Mouse (Mus musculus): Measurements from ENCODE around the gene Tymp. TPM values are rescaled to one million over a fixed set of nuclear protein-coding genes. Genes with fewer than 3 reads are reported as not detected.

Tymp gene
- polyA plus RNA-seq, 1 experiment from 2014 or later, result 1.3 TPM

DNA sequence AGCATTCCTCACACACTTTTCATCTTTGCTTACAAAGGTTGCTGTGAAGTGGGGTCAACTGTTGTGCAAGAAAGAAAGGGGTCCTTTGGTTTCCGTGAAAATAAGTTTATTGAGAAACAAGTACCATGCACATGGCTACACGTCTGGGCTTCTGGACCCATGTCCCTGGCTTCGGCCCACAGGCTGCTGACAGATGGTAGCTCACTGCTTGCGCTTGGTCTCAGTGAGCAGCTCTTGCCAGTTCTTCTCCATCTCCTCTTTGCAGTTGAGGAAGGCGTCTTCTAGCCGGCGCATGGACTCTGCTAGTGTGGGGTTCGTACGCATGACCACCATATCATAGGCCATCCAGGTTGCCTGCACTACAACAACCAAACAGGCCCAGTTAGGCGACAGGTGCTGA is 13.2 kb upstream of the Tymp start:
- Histone ChIP-seq H3K27ac (no peak overlapping the region), H3K9me3 (replicated peaks) (no peaks in the 10 kb centered on the region), H3K4me1 (no peaks in the 10 kb centered on the region), H3K4me2 (no peak overlapping the region), H3K4me3 (replicated peaks) (no peak overlapping the region), H3K36me3 (no peaks in the 10 kb centered on the region), H3K27me3 (no peaks in the 10 kb centered on the region; the same call in 1 of the 2 replicates), H3K9ac (no peak overlapping the region)
- ATAC-seq (replicated peaks; ENCODE audit: low FRiP score), result no peak
- 89% methylated on average over 10 of the region's 10 CpGs for WGBS

GRCm38 (mm10) chr15:89387127-89387526 is 10.3 kb upstream of the Tymp start:
- H3K4me3 ChIP-seq (replicated peaks), result no peak overlapping the region
- H3K27ac ChIP-seq, result no peak overlapping the region
- H3K27me3 ChIP-seq, result peaks cover 5% of the 10 kb centered on the region
- H3K9ac ChIP-seq, result no peak overlapping the region
- 51% methylated on average over 12 of the region's 12 CpGs for WGBS
- H3K4me1 ChIP-seq, result no peaks in the 10 kb centered on the region
- no peak for ATAC-seq (replicated peaks; ENCODE audit: low FRiP score)
- H3K4me2 ChIP-seq, result no peak overlapping the region
- no peaks in the 10 kb centered on the region for H3K9me3 ChIP-seq (replicated peaks)
- H3K36me3 ChIP-seq, result no peaks in the 10 kb centered on the region

GRCm38 (mm10) chr15:89384617-89385016 is 7.8 kb upstream of the Tymp start, which contains the start of gene Klhdc7b:
TSS of gene Klhdc7b (plus strand) at chr15:89384917.
- Histone ChIP-seq H3K4me3 (replicated peaks) (no peak within 1 kb of the TSS), H3K9me3 (replicated peaks) (no peaks in the 10 kb centered on the region), H3K27me3 (peaks cover 24% of the 10 kb centered on the region), H3K36me3 (no peaks in the 10 kb centered on the region), H3K4me2 (no peak within 1 kb of the TSS), H3K27ac (no peak within 1 kb of the TSS), H3K4me1 (no peaks in the 10 kb centered on the region), H3K9ac (no peak within 1 kb of the TSS)
- ATAC-seq (replicated peaks; ENCODE audit: low FRiP score), result no peak
- WGBS, result 83% methylated on average over 7 of the region's 7 CpGs

- no peak for ATAC-seq (replicated peaks; ENCODE audit: low FRiP score)
- peaks cover 28% of the 10 kb centered on the region for H3K4me1 ChIP-seq
- H3K4me2 ChIP-seq, result peak overlapping the region; percentile 85
- no peak overlapping the region for H3K27ac ChIP-seq
- no peaks in the 10 kb centered on the region for H3K9me3 ChIP-seq (replicated peaks)
- peak overlapping the region; percentile 44 for H3K4me3 ChIP-seq (replicated peaks)
- peaks cover 63% of the 10 kb centered on the region for H3K27me3 ChIP-seq
- 8% methylated on average over 10 of the region's 10 CpGs for WGBS
- no peak overlapping the region for H3K9ac ChIP-seq
- H3K36me3 ChIP-seq, result no peaks in the 10 kb centered on the region
These were observed 2.6 kb upstream of the Tymp start for GRCm38 (mm10) chr15:89379429-89379828.

GRCm38 (mm10) chr15:89378831-89379401 is 2.1 kb upstream of the Tymp start, which contains the start of gene Odf3b:
TSS of gene Odf3b (minus strand) at chr15:89379282.
- ATAC-seq (replicated peaks; ENCODE audit: low FRiP score), result no peak
- no peaks in the 10 kb centered on the region for H3K9me3 ChIP-seq (replicated peaks)
- peak within 1 kb of the TSS; percentile 38 for H3K9ac ChIP-seq
- H3K4me3 ChIP-seq (replicated peaks), result peak within 1 kb of the TSS; percentile 44
- H3K36me3 ChIP-seq, result no peaks in the 10 kb centered on the region
- H3K27ac ChIP-seq, result no peak within 1 kb of the TSS
- WGBS, result under 1% methylated on average over 33 of the region's 33 CpGs
- H3K4me1 ChIP-seq, result peaks cover 33% of the 10 kb centered on the region
- H3K4me2 ChIP-seq, result peak within 1 kb of the TSS; percentile 85
- peaks cover 63% of the 10 kb centered on the region for H3K27me3 ChIP-seq

GRCm38 (mm10) chr15:89377938-89378828 is 1.3 kb upstream of the Tymp start:
- 12% methylated on average over 46 of the region's 46 CpGs for WGBS
- peak overlapping the region; percentile 38; the same call in 1 of the 2 replicates for H3K9ac ChIP-seq

DNA sequence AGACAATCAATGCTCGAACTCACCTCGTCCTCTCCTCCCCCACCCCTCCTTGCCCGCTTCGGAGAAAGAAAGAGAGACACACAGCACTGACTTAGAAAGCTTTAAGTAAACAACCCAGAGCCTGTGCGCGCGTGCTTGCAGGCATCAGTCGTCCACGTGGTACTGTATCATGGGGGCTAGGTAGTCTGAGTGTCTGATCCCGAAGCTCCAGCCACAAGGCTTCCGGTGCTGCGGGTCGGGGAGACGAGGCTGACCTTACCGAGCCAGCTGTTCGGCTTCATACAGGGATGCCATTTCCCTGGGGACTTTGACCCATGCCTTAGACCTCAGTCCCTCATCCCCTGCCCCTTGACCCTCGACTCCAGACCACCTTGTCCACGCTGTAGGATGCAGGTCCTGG is 523 bp upstream of the Tymp start:
- Histone ChIP-seq H3K4me1 (peaks cover 45% of the 10 kb centered on the region), H3K4me2 (peak overlapping the region; percentile 40), H3K4me3 (replicated peaks) (peak overlapping the region; percentile 4; the same call in 1 of the 2 replicates), H3K27ac (no peak overlapping the region), H3K27me3 (peaks cover 60% of the 10 kb centered on the region), H3K36me3 (peaks cover 4% of the 10 kb centered on the region), H3K9me3 (replicated peaks) (no peaks in the 10 kb centered on the region), H3K9ac (no peak overlapping the region)
- no peak for ATAC-seq (replicated peaks; ENCODE audit: low FRiP score)
- 4% methylated on average over 17 of the region's 18 CpGs for WGBS

More at GRCm38 (mm10) chr15:89377938-89378828, 1.3 kb upstream of the Tymp start:
- Histone ChIP-seq H3K27ac (no peak overlapping the region), H3K4me2 (peak overlapping the region; percentile 85), H3K27me3 (peaks cover 63% of the 10 kb centered on the region), H3K4me1 (peaks cover 37% of the 10 kb centered on the region), H3K9me3 (replicated peaks) (no peaks in the 10 kb centered on the region), H3K4me3 (replicated peaks) (peak overlapping the region; percentile 44), H3K36me3 (no peaks in the 10 kb centered on the region)
- no peak for ATAC-seq (replicated peaks; ENCODE audit: low FRiP score)

GRCm38 (mm10) chr15:89376040-89376439 is 799 bp downstream of the Tymp start:
- no peak for ATAC-seq (replicated peaks; ENCODE audit: low FRiP score)
- Histone ChIP-seq H3K36me3 (peaks cover 18% of the 10 kb centered on the region), H3K4me3 (replicated peaks) (no peak overlapping the region), H3K27ac (no peak overlapping the region), H3K4me1 (peaks cover 49% of the 10 kb centered on the region), H3K27me3 (peaks cover 51% of the 10 kb centered on the region), H3K9me3 (replicated peaks) (no peaks in the 10 kb centered on the region), H3K9ac (no peak overlapping the region), H3K4me2 (no peak overlapping the region)
- WGBS, result 78% methylated on average over 7 of the region's 7 CpGs

GRCm38 (mm10) chr15:89374801-89375534 is 1.9 kb downstream of the Tymp start:
- ATAC-seq (replicated peaks; ENCODE audit: low FRiP score), result no peak
- Histone ChIP-seq H3K27me3 (peaks cover 42% of the 10 kb centered on the region), H3K36me3 (peaks cover 28% of the 10 kb centered on the region), H3K4me1 (peaks cover 49% of the 10 kb centered on the region), H3K27ac (no peak overlapping the region), H3K4me3 (replicated peaks) (0 out of 2 replicates have a peak overlapping the region, but pooled peaks have one; percentile 69), H3K4me2 (no peak overlapping the region), H3K9me3 (replicated peaks) (no peaks in the 10 kb centered on the region), H3K9ac (0 out of 2 replicates have a peak overlapping the region, but pooled peaks have one; percentile 79)
- WGBS, result 92% methylated on average over 17 of the region's 17 CpGs

DNA sequence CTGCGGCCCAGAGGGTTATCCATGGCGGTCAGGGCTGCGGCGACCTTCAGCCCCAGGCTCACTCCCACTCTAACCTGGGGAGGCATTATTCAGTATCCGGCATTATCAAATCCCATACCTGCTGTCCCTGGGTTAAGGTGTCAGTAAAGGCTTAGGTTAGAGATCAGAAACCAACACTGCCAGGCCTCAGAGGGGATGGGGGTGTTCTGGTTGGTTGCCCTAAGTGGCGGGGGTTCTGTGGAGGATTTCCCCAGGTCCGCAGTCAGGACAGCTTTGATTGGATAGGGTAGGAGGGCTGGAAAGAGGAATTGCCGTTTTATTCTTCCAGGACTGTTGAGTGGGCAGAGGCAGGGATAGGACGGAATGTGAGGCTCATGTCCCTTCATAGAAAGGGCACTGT is 2.5 kb downstream of the Tymp start:
- Histone ChIP-seq H3K9me3 (replicated peaks) (no peaks in the 10 kb centered on the region), H3K27me3 (peaks cover 37% of the 10 kb centered on the region), H3K4me3 (replicated peaks) (peak overlapping the region; percentile 69), H3K9ac (peak overlapping the region; percentile 79), H3K4me2 (peak overlapping the region; percentile 95), H3K4me1 (peaks cover 47% of the 10 kb centered on the region), H3K36me3 (peaks cover 35% of the 10 kb centered on the region), H3K27ac (peak overlapping the region; percentile 97)
- WGBS, result 45% methylated on average over 9 of the region's 9 CpGs
- no peak for ATAC-seq (replicated peaks; ENCODE audit: low FRiP score)

GRCm38 (mm10) chr15:89373762-89374248 is 3.0 kb downstream of the Tymp start, which contains the start of gene Sco2:
TSS of gene Sco2 (minus strand) at chr15:89373846.
- Histone ChIP-seq H3K9me3 (replicated peaks) (no peaks in the 10 kb centered on the region), H3K36me3 (peaks cover 40% of the 10 kb centered on the region), H3K27me3 (peaks cover 31% of the 10 kb centered on the region), H3K27ac (peak within 1 kb of the TSS; percentile 97), H3K4me2 (peak within 1 kb of the TSS; percentile 95), H3K4me3 (replicated peaks) (peak within 1 kb of the TSS; percentile 69), H3K4me1 (peaks cover 42% of the 10 kb centered on the region), H3K9ac (peak within 1 kb of the TSS; percentile 79)
- ATAC-seq (replicated peaks; ENCODE audit: low FRiP score), result peak; percentile 80
- WGBS, result under 1% methylated on average over 42 of the region's 42 CpGs

All from kidney, embryonic 15.5 days (tissue).